Mouse (Mus musculus): ENCODE data around the gene Scaf4. TPM values are rescaled to one million over a fixed set of nuclear protein-coding genes. Genes with fewer than 3 reads are reported as not detected.
A peak's percentile ranks its signal among the peaks of the same experiment; 100 is the strongest.

The Scaf4 gene
- polyA plus RNA-seq, 1 experiment from 2014 or later: 42.8 TPM

- ATAC-seq (ENCODE audit: insufficient read depth): no peak
- Histone ChIP-seq H3K27me3 (ENCODE audit: insufficient read depth, low read length) (no peaks in the 10 kb centered on the region), H3K9me3 (ENCODE audit: low read depth, low read length) (no peaks in the 10 kb centered on the region), H3K9ac (no peak overlapping the region), H3K4me3 (ENCODE audit: low read depth, low read length) (no peak overlapping the region), H3K36me3 (ENCODE audit: insufficient read depth) (no peaks in the 10 kb centered on the region), H3K4me2 (no peak overlapping the region), H3K4me1 (ENCODE audit: insufficient read depth) (no peaks in the 10 kb centered on the region), H3K27ac (ENCODE audit: low read depth) (0 out of 2 replicates have a peak overlapping the region, but pooled peaks have one; percentile 20)
- WGBS: 63% methylated on average over 10 of the region's 10 CpGs
- DNase-seq: peak; percentile 13
- no peak for TF ChIP-seq CTCF (IDR thresholded peaks at IDR 0.05; ENCODE audit: low read depth)
These were observed 73.6 kb downstream of the Scaf4 start for GRCm38 (mm10) chr16:90210717-90211116.

GRCm38 (mm10) chr16:90208996-90209395 lies 75.3 kb downstream of the Scaf4 start:
- H3K4me3 ChIP-seq (ENCODE audit: low read depth, low read length): no peak overlapping the region
- DNase-seq: no peak
- H3K27ac ChIP-seq (ENCODE audit: low read depth): no peak overlapping the region
- H3K4me2 ChIP-seq: no peak overlapping the region
- ATAC-seq (ENCODE audit: insufficient read depth): no peak
- H3K36me3 ChIP-seq (ENCODE audit: insufficient read depth): no peaks in the 10 kb centered on the region
- no peak for TF ChIP-seq CTCF (IDR thresholded peaks at IDR 0.05; ENCODE audit: low read depth)
- no peaks in the 10 kb centered on the region for H3K4me1 ChIP-seq (ENCODE audit: insufficient read depth)
- WGBS: 63% methylated on average over 3 of the region's 3 CpGs
- no peaks in the 10 kb centered on the region for H3K9me3 ChIP-seq (ENCODE audit: low read depth, low read length)
- H3K27me3 ChIP-seq (ENCODE audit: insufficient read depth, low read length): no peaks in the 10 kb centered on the region
- H3K9ac ChIP-seq: no peak overlapping the region

GRCm38 (mm10) chr16:90204868-90205267 lies 79.4 kb downstream of the Scaf4 start:
- Histone ChIP-seq H3K27me3 (ENCODE audit: insufficient read depth, low read length) (no peaks in the 10 kb centered on the region), H3K36me3 (ENCODE audit: insufficient read depth) (no peaks in the 10 kb centered on the region), H3K27ac (ENCODE audit: low read depth) (no peak overlapping the region), H3K4me1 (ENCODE audit: insufficient read depth) (no peaks in the 10 kb centered on the region), H3K9ac (no peak overlapping the region), H3K9me3 (ENCODE audit: low read depth, low read length) (no peaks in the 10 kb centered on the region), H3K4me2 (no peak overlapping the region), H3K4me3 (ENCODE audit: low read depth, low read length) (no peak overlapping the region)
- ATAC-seq (ENCODE audit: insufficient read depth) (no peak), DNase-seq (no peak)
- WGBS: 96% methylated on average over 2 of the region's 2 CpGs
- TF ChIP-seq CTCF (IDR thresholded peaks at IDR 0.05; ENCODE audit: low read depth): no peak

- DNase-seq (peak; percentile 60), ATAC-seq (ENCODE audit: insufficient read depth) (peak; percentile 52; the same call in 1 of the 2 replicates)
- Histone ChIP-seq H3K9ac (no peak overlapping the region), H3K36me3 (ENCODE audit: insufficient read depth) (no peaks in the 10 kb centered on the region), H3K4me2 (no peak overlapping the region), H3K4me3 (ENCODE audit: low read depth, low read length) (no peak overlapping the region), H3K4me1 (ENCODE audit: insufficient read depth) (0 out of 2 replicates have a peak, but pooled peaks cover under 1% of the 10 kb centered on the region), H3K9me3 (ENCODE audit: low read depth, low read length) (no peaks in the 10 kb centered on the region), H3K27ac (ENCODE audit: low read depth) (no peak overlapping the region), H3K27me3 (ENCODE audit: insufficient read depth, low read length) (no peaks in the 10 kb centered on the region)
- no peak for TF ChIP-seq CTCF (IDR thresholded peaks at IDR 0.05; ENCODE audit: low read depth)
- WGBS: 64% methylated on average over 6 of the region's 6 CpGs
These were observed 80.9 kb downstream of the Scaf4 start for GRCm38 (mm10) chr16:90203226-90203962.

- Histone ChIP-seq H3K4me3 (ENCODE audit: low read depth, low read length) (no peak overlapping the region), H3K9ac (no peak overlapping the region)
These were observed 82.2 kb downstream of the Scaf4 start for GRCm38 (mm10) chr16:90202140-90202539.

GRCm38 (mm10) chr16:90199174-90199573 lies 85.1 kb downstream of the Scaf4 start:
- no peak for TF ChIP-seq CTCF (IDR thresholded peaks at IDR 0.05; ENCODE audit: low read depth)
- no peak for DNase-seq

More at GRCm38 (mm10) chr16:90202140-90202539, 82.2 kb downstream of the Scaf4 start:
- H3K27me3 ChIP-seq (ENCODE audit: insufficient read depth, low read length): no peaks in the 10 kb centered on the region
- DNase-seq (no peak), ATAC-seq (ENCODE audit: insufficient read depth) (no peak)
- no peaks in the 10 kb centered on the region for H3K9me3 ChIP-seq (ENCODE audit: low read depth, low read length)
- H3K27ac ChIP-seq (ENCODE audit: low read depth): no peak overlapping the region
- no peak for TF ChIP-seq CTCF (IDR thresholded peaks at IDR 0.05; ENCODE audit: low read depth)
- H3K36me3 ChIP-seq (ENCODE audit: insufficient read depth): no peaks in the 10 kb centered on the region
- 31% methylated on average over 19 of the region's 19 CpGs for WGBS
- H3K4me2 ChIP-seq: peak overlapping the region; percentile 40; the same call in 1 of the 2 replicates
- H3K4me1 ChIP-seq (ENCODE audit: insufficient read depth): peaks cover 8% of the 10 kb centered on the region; the same call in 1 of the 2 replicates

GRCm38 (mm10) chr16:90198626-90199025 lies 85.7 kb downstream of the Scaf4 start:
- WGBS: 83% methylated on average over 6 of the region's 6 CpGs
- H3K9ac ChIP-seq: no peak overlapping the region
- H3K4me2 ChIP-seq: no peak overlapping the region

More at GRCm38 (mm10) chr16:90199174-90199573, 85.1 kb downstream of the Scaf4 start:
- H3K4me3 ChIP-seq (ENCODE audit: low read depth, low read length): no peak overlapping the region
- H3K9me3 ChIP-seq (ENCODE audit: low read depth, low read length): no peaks in the 10 kb centered on the region
- no peak for ATAC-seq (ENCODE audit: insufficient read depth)
- no peak overlapping the region for H3K27ac ChIP-seq (ENCODE audit: low read depth)
- peaks cover 8% of the 10 kb centered on the region; the same call in 1 of the 2 replicates for H3K4me1 ChIP-seq (ENCODE audit: insufficient read depth)
- WGBS: 74% methylated on average over 10 of the region's 10 CpGs
- H3K27me3 ChIP-seq (ENCODE audit: insufficient read depth, low read length): no peaks in the 10 kb centered on the region
- H3K36me3 ChIP-seq (ENCODE audit: insufficient read depth): no peaks in the 10 kb centered on the region
- H3K4me2 ChIP-seq: no peak overlapping the region
- H3K9ac ChIP-seq: no peak overlapping the region

More at GRCm38 (mm10) chr16:90198626-90199025, 85.7 kb downstream of the Scaf4 start:
- no peak overlapping the region for H3K27ac ChIP-seq (ENCODE audit: low read depth)
- no peaks in the 10 kb centered on the region for H3K9me3 ChIP-seq (ENCODE audit: low read depth, low read length)
- DNase-seq (no peak), ATAC-seq (ENCODE audit: insufficient read depth) (no peak)
- H3K36me3 ChIP-seq (ENCODE audit: insufficient read depth): no peaks in the 10 kb centered on the region
- TF ChIP-seq CTCF (IDR thresholded peaks at IDR 0.05; ENCODE audit: low read depth): no peak
- H3K27me3 ChIP-seq (ENCODE audit: insufficient read depth, low read length): no peaks in the 10 kb centered on the region
- peaks cover 8% of the 10 kb centered on the region; the same call in 1 of the 2 replicates for H3K4me1 ChIP-seq (ENCODE audit: insufficient read depth)
- no peak overlapping the region for H3K4me3 ChIP-seq (ENCODE audit: low read depth, low read length)
